Mouse (Mus musculus): ENCODE measurements around the gene Il34.

DNA sequence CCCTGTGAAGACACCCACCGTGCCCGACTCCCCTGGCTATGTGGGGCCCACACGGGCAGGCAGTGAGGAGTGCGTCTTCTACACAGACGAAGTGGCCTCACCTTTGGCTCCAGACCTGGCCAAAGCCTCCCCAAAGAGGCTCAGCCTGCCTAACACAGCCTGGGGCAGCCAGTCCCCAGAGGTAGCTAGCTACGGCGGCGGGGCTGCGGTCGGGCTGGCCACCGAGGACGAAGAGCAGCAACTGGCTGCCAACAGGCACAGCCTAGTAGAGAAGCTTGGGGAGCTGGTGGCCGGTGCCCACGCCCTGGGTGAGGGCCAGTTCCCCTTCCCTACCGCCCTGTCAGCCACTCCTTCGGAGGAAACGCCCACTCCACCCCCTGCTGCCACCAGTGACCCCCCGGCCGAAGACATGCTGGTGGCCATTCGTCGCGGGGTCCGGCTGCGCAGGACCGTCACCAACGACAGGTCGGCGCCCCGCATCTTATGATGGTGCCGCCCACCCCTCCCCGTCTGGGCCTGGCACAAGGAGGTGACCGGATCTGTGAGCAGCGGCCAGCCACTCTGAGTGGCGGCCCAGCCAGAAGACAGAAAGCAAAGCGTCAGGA lies 67.0 kb downstream of the Il34 start:
- TF ChIP-seq POLR2A (IDR thresholded peaks at IDR 0.05; ENCODE audit: insufficient read depth, low read depth, low read length) (no peak), CTCF (IDR thresholded peaks at IDR 0.05) (no peak)

Measured in heart, adult 2 months (tissue).